Mouse (Mus musculus) olfactory bulb, adult 2 months (tissue): Measurements from ENCODE around the gene Med24. TPM values are rescaled to one million over a fixed set of nuclear protein-coding genes. Genes with fewer than 3 reads are reported as not detected.
A peak's percentile ranks its signal among the peaks of the same experiment; 100 is the strongest.

Experiments used
- H3K27ac ChIP-seq: fragments of 200-500 bp; 2 replicates; pipeline ENCODE4 v1.5.1; 2012; ENCODE audit warnings: low read depth, low read length; ENCODE audit not compliant: insufficient read depth
- H3K4me1 ChIP-seq: fragments of 200-500 bp; 2 replicates; pipeline ENCODE4 v1.6.1; 2012; ENCODE audit warnings: low read length; ENCODE audit not compliant: control insufficient read depth, insufficient read depth
- H3K4me3 ChIP-seq: fragments of 200-500 bp; 2 replicates; pipeline ENCODE4 v1.5.1; 2012; ENCODE audit warnings: mild to moderate bottlenecking, low read depth, low read length, moderate library complexity; ENCODE audit not compliant: insufficient read depth
- CTCF ChIP-seq: fragments of 200-500 bp; IDR thresholded peaks from 2 replicates; pipeline ENCODE4 v1.5.1; 2012; ENCODE audit warnings: low read depth, mild to moderate bottlenecking, low read length, moderate library complexity; ENCODE audit not compliant: insufficient read depth
- POLR2A ChIP-seq: fragments of 200-500 bp; IDR thresholded peaks from 2 replicates; pipeline ENCODE4 v1.6.1; 2012; ENCODE audit warnings: mild to moderate bottlenecking, low read depth, low read length, moderate library complexity; ENCODE audit not compliant: insufficient read depth
- WGBS: fragments of 180-500 bp; shearing (Covaris S2); methylation state at CpG from one replicate; pipeline ENCODE4 v1.1.7; 2018; 5-methylcytosine and 5-hydroxymethylcytosine counted together
- polyA plus RNA-seq: library from polyadenylated mRNA; stranded (reverse); fragments of >200 nt; gene quantifications from 2 replicates; pipeline ENCODE4 v1.2.4, GENCODE M21; 2012; ENCODE audit warnings: low replicate concordance; ENCODE audit not compliant: missing spikeins, insufficient read depth, insufficient read length

Gene Med24
- polyA plus RNA-seq, 1 experiment: not detected

GRCm38 (mm10) chr11:98772667-98773171 lies 43.5 kb upstream of the Med24 start:
- 12% methylated on average over 8 of the region's 8 CpGs for WGBS
- Histone ChIP-seq H3K4me3 (peak overlapping the region; percentile 64), H3K4me1 (peaks cover 57% of the 10 kb centered on the region), H3K27ac (peak overlapping the region; percentile 81)
- TF ChIP-seq POLR2A (no peak), CTCF (no peak)

- peaks cover 59% of the 10 kb centered on the region for H3K4me1 ChIP-seq
- no peak for TF ChIP-seq CTCF
- no peak for TF ChIP-seq POLR2A
- WGBS: 50% methylated on average over 11 of the region's 11 CpGs
- peak overlapping the region; percentile 64 for H3K4me3 ChIP-seq
- H3K27ac ChIP-seq: peak overlapping the region; percentile 81; the same call in 1 of the 2 replicates
These were observed 42.8 kb upstream of the Med24 start for GRCm38 (mm10) chr11:98771844-98772525.

GRCm38 (mm10) chr11:98771131-98771530 lies 41.9 kb upstream of the Med24 start:
- no peak overlapping the region for H3K27ac ChIP-seq
- H3K4me1 ChIP-seq: peaks cover 61% of the 10 kb centered on the region
- TF ChIP-seq CTCF: no peak
- no peak for TF ChIP-seq POLR2A
- peak overlapping the region; percentile 6; the same call in 1 of the 2 replicates for H3K4me3 ChIP-seq
- 75% methylated on average over 18 of the region's 18 CpGs for WGBS

GRCm38 (mm10) chr11:98770096-98770975 lies 41.1 kb upstream of the Med24 start:
- peaks cover 63% of the 10 kb centered on the region for H3K4me1 ChIP-seq

GRCm38 (mm10) chr11:98769007-98769954 lies 40.0 kb upstream of the Med24 start:
- H3K27ac ChIP-seq: peak overlapping the region; percentile 1
- WGBS: 73% methylated on average over 25 of the region's 25 CpGs
- H3K4me3 ChIP-seq: no peak overlapping the region
- no peak for TF ChIP-seq CTCF
- TF ChIP-seq POLR2A: no peak
- peaks cover 65% of the 10 kb centered on the region for H3K4me1 ChIP-seq

More at GRCm38 (mm10) chr11:98770096-98770975, 41.1 kb upstream of the Med24 start:
- Histone ChIP-seq H3K4me3 (no peak overlapping the region), H3K27ac (peak overlapping the region; percentile 1; the same call in 1 of the 2 replicates)
- TF ChIP-seq POLR2A (no peak), CTCF (no peak)
- 47% methylated on average over 26 of the region's 26 CpGs for WGBS

GRCm38 (mm10) chr11:98768127-98769006 lies 39.1 kb upstream of the Med24 start:
- H3K4me1 ChIP-seq: peaks cover 71% of the 10 kb centered on the region
- H3K27ac ChIP-seq: peak overlapping the region; percentile 76
- TF ChIP-seq CTCF: no peak
- TF ChIP-seq POLR2A: no peak
- WGBS: 20% methylated on average over 39 of the region's 39 CpGs
- H3K4me3 ChIP-seq: peak overlapping the region; percentile 3; the same call in 1 of the 2 replicates

GRCm38 (mm10) chr11:98767713-98768112 lies 38.5 kb upstream of the Med24 start:
- Histone ChIP-seq H3K27ac (peak overlapping the region; percentile 76; the same call in 1 of the 2 replicates), H3K4me1 (peaks cover 73% of the 10 kb centered on the region)
- WGBS: 8% methylated on average over 4 of the region's 4 CpGs

GRCm38 (mm10) chr11:98767276-98767675 lies 38.0 kb upstream of the Med24 start:
- Histone ChIP-seq H3K4me1 (peaks cover 75% of the 10 kb centered on the region), H3K27ac (no peak overlapping the region), H3K4me3 (no peak overlapping the region)
- TF ChIP-seq CTCF (no peak), POLR2A (peak; percentile 20; the same call in 1 of the 2 replicates)
- 31% methylated on average over 9 of the region's 9 CpGs for WGBS

More at GRCm38 (mm10) chr11:98767713-98768112, 38.5 kb upstream of the Med24 start:
- TF ChIP-seq CTCF: no peak
- TF ChIP-seq POLR2A: no peak
- no peak overlapping the region for H3K4me3 ChIP-seq
